Mouse (Mus musculus): ENCODE data around the gene Pmfbp1.

GRCm38 (mm10) chr8:109457387-109457786 lies 36.4 kb upstream of the Pmfbp1 start:
- TF ChIP-seq CTCF (IDR thresholded peaks at IDR 0.05; ENCODE audit: borderline replicate concordance, control insufficient read depth, extremely low read depth, insufficient read depth, low read length, poor library complexity) (no peak), POLR2A (IDR thresholded peaks at IDR 0.05; ENCODE audit: control insufficient read depth, extremely low read depth, insufficient read depth, low read length, poor library complexity) (no peak)

All from thymus, adult 2 months (tissue).